Mouse (Mus musculus): ENCODE results near the gene Dach2.
"Not testable (repeated sequence)": the region's sequence is repeated elsewhere in the genome, so short reads cannot be mapped to it uniquely, and the experiment has no call there.

Dach2 gene

DNA sequence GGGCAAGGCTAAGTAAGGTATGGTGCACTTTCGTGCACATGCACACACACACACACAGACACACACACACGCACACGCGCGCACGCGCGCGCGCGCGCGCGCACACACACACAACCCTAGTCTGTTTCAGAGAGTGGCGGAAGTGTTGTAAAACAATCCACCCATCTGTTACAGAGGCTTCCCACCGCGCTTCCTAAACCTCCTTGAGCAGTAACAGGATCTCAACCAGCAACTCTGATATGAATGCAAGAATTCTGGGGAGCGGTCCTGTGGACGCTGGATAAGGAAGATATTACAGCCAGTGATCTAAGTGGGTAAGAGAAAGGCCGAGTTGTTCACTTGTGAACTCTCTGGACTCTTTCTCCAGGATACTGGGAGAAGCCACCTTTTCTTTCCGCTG is at the start of gene Dach2:
TSS of gene Dach2 (plus strand) at position 107 of the 400 bp plus-strand sequence.
- no peak for DNase-seq (ENCODE audit: extremely low read depth, low read depth, low spot score)

DNA sequence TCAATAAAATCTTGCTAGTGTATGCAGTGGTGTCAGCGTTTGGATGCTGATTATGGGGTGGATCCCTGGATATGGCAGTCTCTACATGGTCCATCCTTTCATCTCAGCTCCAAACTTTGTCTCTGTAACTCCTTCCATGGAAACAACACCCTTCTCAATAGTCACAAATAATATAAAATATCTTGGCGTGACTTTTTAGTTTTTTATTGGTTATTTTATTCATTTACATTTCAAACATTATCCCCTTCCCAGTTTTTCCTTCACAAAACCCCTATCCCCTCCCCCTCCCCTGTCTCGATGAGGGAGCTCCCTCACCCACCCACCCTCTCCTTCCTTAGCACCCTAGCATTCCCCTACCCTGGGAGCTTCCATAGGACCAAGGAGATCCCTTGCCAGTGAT is 44.9 kb upstream of the Dach2 start:
- DNase-seq (ENCODE audit: extremely low read depth, low read depth, low spot score) = not testable (repeated sequence)

GRCm38 (mm10) chrX:113298031-113298430 is 721 bp downstream of the Dach2 start:
- DNase-seq (ENCODE audit: extremely low read depth, low read depth, low spot score) = no peak

DNA sequence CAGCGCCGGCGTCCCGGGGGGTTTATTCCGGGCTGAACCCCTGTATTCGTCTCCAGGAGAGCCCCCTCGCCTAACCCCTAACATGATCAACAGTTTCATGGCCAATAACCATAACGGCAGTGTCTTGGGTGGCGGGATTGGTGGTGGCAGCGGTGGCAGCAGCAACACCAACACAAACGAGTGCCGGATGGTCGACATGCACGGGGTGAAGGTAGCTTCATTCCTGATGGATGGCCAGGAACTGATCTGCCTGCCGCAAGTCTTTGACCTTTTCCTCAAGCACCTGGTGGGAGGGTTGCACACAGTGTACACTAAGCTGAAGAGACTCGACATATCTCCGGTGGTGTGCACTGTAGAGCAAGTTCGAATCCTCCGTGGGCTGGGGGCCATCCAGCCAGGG is 1.2 kb downstream of the Dach2 start:
- DNase-seq (ENCODE audit: extremely low read depth, low read depth, low spot score) = no peak

DNA sequence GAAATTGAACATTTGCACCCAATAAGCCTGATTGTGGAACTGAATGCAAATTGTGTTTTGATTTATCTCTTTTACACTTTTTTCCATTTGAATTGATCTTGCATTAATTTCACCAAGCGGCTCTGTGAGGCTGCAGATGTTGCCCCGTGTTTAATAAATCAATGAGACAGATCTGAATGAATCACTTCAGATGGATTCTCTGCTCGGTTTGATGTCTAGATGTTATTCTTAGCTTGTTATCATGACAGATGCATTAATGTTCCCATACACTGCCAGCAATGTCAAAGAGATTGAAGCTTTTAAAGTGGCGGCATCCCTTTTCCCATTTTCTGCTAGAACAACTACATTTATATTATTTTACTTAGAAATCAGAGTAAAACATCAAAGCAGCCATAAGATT is 7.0 kb downstream of the Dach2 start:
- no peak for DNase-seq (ENCODE audit: extremely low read depth, low read depth, low spot score)

DNA sequence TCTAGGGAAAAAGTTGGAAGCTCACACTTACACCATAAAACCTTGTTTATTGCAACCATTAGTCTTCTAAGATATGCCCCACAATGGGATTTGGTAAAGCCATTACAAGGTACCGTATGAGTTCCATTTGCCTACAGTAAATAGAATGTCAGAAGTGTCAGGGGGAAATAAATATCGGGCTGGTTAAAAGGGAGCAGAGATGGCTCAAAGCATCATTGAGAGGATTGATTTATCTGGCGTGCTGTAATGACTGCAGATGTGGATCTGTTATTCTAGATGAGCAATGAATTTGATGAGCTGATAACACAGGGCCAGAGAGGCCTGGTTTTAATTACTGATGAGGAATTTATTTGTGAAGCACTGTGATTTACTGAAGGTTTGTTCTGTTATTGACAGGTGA is 40.8 kb downstream of the Dach2 start:
- DNase-seq (ENCODE audit: extremely low read depth, low read depth, low spot score) = no peak

- DNase-seq (ENCODE audit: extremely low read depth, low read depth, low spot score) = no peak
These were observed 97.1 kb downstream of the Dach2 start for GRCm38 (mm10) chrX:113394417-113394816.

- no peak for DNase-seq (ENCODE audit: extremely low read depth, low read depth, low spot score)
These were observed 111.4 kb downstream of the Dach2 start for GRCm38 (mm10) chrX:113408756-113409155.

DNA sequence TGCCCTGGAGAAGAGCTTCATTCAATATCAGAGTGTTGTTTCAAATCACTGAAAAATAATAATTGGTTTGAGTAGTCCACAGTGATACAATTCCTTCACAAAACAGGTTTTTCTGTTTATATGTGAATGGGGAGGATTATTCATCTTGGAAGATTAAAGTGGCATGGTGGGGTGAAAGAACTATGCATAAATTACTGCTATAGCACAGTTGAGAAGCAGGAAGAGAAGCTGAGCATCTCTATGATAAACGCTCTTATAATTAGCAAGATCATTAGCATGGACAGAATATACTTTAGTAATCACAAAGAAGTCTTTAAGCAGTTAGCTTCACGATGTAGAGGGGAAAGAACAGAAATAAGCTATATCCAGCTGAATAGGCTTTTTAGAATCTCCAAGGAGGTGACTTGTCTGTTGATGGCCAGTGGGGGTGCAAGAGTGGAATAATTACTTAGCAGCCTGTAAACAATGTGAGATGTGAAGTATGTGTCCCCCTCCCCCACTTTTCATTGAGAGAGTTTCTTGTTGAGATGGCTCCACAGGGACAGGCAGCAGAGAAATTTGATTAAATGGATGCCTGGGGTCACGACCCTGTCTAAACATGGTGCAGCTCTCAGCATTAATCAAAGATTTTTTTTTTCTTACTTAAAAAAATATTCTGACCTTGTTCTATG is 124.3 kb downstream of the Dach2 start:
- no peak for DNase-seq (ENCODE audit: extremely low read depth, low read depth, low spot score)

DNA sequence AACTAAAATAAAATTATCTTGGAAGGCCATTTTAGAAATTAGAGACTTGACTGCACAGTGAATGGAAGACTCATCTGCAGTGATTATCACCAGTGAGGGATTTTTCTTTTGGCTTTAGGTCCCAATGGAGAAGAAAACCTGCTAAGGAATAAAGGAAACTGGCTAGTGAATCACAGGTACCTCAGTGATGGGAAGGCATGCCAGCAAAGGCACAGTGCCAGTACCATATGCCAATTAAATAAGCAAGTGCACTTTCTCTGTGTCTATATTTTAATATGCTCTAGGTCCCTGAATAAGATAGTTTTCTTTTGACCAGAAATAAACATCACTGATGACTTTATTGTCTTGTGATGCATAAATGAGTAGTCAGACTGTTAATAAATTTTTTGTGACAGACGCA is 184.8 kb downstream of the Dach2 start:
- no peak for DNase-seq (ENCODE audit: extremely low read depth, low read depth, low spot score)

DNA sequence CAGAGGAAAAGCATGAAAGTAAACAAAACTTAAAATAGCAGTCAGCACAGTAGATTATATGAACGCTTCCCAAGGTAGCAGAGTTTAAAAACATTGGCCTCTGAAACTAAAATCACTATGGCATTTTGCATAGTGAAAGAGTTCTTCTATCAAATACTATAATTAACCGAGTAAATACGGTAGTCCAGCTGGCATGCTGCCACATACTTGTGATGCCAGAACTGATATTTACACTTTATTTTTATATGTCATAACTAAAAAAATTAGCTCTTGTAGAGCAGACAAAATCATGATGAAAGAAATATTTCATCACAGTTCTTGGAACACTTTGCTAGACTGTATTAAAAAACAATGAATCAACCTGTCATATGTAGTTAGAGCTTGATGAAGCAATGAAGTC is 247.8 kb downstream of the Dach2 start:
- DNase-seq (ENCODE audit: extremely low read depth, low read depth, low spot score) = peak; percentile 52

- no peak for DNase-seq (ENCODE audit: extremely low read depth, low read depth, low spot score)
These were observed 266.6 kb downstream of the Dach2 start for GRCm38 (mm10) chrX:113563897-113564296.

GRCm38 (mm10) chrX:113666069-113666468 is 368.8 kb downstream of the Dach2 start:
- DNase-seq (ENCODE audit: extremely low read depth, low read depth, low spot score) = no peak

GRCm38 (mm10) chrX:113687163-113687562 is 389.9 kb downstream of the Dach2 start:
- DNase-seq (ENCODE audit: extremely low read depth, low read depth, low spot score) = no peak

GRCm38 (mm10) chrX:113712363-113712762 is 415.1 kb downstream of the Dach2 start:
- no peak for DNase-seq (ENCODE audit: extremely low read depth, low read depth, low spot score)

DNA sequence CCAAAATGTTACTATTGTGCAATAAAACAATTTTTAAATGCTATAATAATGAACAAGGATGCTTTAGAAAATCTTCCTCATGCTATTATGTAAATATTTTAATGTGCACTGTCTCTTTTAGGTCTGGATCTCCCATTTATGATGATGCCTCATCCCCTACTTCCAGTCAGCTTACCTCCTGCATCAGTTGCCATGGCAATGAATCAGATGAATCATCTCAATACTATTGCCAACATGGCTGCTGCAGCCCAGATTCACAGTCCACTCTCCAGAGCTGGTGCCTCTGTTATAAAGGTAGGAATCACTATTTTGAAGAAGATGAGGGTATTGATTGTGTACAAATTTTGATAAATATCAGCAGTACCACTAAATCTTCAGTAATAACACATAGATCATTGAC is 426.8 kb downstream of the Dach2 start:
- no peak for DNase-seq (ENCODE audit: extremely low read depth, low read depth, low spot score)

DNA sequence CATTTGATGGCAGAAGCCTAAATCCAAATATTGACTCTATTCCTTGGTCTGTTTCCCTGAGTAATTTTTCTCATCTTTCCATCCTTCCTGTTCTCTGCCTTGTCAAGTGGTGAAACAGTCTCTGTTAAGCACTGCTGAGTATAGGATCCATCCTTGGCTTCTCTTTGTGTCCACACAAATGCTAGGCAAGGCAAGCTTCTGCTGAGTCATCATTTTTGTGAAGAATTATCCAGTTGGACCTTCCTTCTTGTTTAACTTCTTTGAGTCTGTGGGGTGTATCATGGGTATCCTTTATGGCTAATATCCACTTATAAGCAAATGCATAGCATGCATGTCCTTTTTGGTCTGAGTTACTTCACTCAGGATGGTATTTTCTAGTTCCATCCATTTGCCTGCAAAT is 449.8 kb downstream of the Dach2 start:
- DNase-seq (ENCODE audit: extremely low read depth, low read depth, low spot score) = no peak

GRCm38 (mm10) chrX:113792264-113792663 is 495.0 kb downstream of the Dach2 start:
- DNase-seq (ENCODE audit: extremely low read depth, low read depth, low spot score) = no peak

- no peak for DNase-seq (ENCODE audit: extremely low read depth, low read depth, low spot score)
These were observed 513.1 kb downstream of the Dach2 start for GRCm38 (mm10) chrX:113810369-113810768.

GRCm38 (mm10) chrX:113826810-113827209 is 529.5 kb downstream of the Dach2 start:
- DNase-seq (ENCODE audit: extremely low read depth, low read depth, low spot score) = no peak

DNA sequence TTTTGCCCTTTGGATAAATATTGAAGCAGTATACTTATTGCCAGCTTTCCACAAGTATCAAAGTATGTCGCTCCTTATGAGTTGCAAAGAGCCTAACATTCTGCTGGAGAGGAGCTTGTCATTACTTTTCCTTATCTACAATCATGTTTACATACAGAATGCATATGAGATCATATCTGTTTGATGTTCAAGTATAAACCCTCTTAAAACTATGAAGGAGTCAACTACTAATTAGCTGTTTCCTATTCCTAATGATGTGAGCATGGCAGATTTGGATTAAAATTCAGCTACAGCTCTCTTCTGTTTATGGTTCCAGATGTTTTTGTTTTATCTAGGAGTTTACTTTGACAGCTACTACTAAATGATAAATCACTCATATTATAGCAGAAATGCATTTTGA is 535.8 kb downstream of the Dach2 start:
- DNase-seq (ENCODE audit: extremely low read depth, low read depth, low spot score) = no peak

DNA sequence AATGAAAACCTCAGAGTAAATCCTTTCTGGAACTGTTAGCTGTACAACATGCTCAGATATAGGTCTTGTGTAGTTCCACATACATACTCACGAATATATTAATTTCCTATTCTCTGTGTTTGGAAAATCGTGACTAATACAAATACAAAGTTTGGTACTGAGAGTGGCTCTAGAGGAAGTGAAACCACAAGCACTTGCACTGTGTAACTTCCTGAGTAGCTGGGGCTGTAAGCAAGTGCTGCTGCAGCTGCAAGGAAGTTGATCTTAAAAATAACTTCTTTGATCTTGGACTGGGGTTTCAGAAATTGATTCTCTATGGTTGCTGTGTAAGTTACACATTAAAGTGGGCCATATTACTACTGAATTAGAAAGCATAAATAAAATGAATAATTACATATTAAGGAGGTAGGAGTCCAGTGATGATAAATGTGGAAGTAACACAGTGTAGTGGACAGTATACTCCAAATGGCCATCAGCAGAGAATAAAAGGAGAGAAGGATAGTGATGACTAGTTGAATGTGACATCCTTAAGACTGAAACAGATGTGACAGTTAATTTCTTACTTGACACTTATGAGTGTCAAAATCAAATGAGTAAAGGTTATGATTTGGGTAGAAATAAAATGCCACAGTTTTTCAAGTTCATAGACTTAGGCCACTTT is 570.7 kb downstream of the Dach2 start:
- no peak for DNase-seq (ENCODE audit: extremely low read depth, low read depth, low spot score)

Measured in fat pad, adult 2 months (tissue).